Mouse (Mus musculus) adrenal gland, postnatal 14 days (tissue): ENCODE measurements around the gene Dnah9. TPM values are rescaled to one million over a fixed set of nuclear protein-coding genes. Genes with fewer than 3 reads are reported as not detected.

Experiments
- DNase-seq: peaks from one replicate; pipeline ENCODE4 v3.0.0; 2021; ENCODE audit warnings: mixed read lengths
- total RNA-seq: library from RNA; stranded (reverse); gene quantifications from 2 replicates; pipeline ENCODE4 v1.2.3, GENCODE M21; 2021

The Dnah9 gene
- total RNA-seq, 1 experiment from 2014 or later, result not detected

GRCm38 (mm10) chr11:65794428-65795219, 373.7 kb downstream of the Dnah9 start:
- DNase-seq, result no peak

GRCm38 (mm10) chr11:65788154-65788553, 380.2 kb downstream of the Dnah9 start, which contains the start of gene Map2k4:
TSS of gene Map2k4 (minus strand) at chr11:65788297.
- peak; percentile 96 for DNase-seq

GRCm38 (mm10) chr11:65787421-65788151, 380.8 kb downstream of the Dnah9 start:
- DNase-seq, result no peak

- no peak for DNase-seq
These were observed 382.2 kb downstream of the Dnah9 start for GRCm38 (mm10) chr11:65786160-65786559.

- DNase-seq, result no peak
These were observed 386.8 kb downstream of the Dnah9 start for GRCm38 (mm10) chr11:65781596-65781995.
